Mouse (Mus musculus) G1E (cell line): ENCODE results near the gene Cpvl. TPM values are rescaled to one million over a fixed set of nuclear protein-coding genes. Genes with fewer than 3 reads are reported as not detected.

ENCODE experiments used
- ATAC-seq: 2 replicates; pipeline ENCODE4 v1.8.0; 2016; ENCODE audit warnings: mild to moderate bottlenecking; ENCODE audit not compliant: insufficient number of reproducible peaks, poor library complexity, low FRiP score, severe bottlenecking; ENCODE audit errors: extremely low read depth
- DNase-seq: peaks from one replicate; pipeline ENCODE4 v3.0.0; 2012; ENCODE audit warnings: low spot score
- H3K27me3 ChIP-seq: 2 replicates; pipeline ENCODE4 v1.6.1; 2012; ENCODE audit warnings: mild to moderate bottlenecking, low read length, inconsistent platforms; ENCODE audit not compliant: insufficient read depth
- H3K36me3 ChIP-seq: replicated peaks from 2 replicates; pipeline ENCODE3; 2012; ENCODE audit warnings: mild to moderate bottlenecking, inconsistent platforms
- H3K4me1 ChIP-seq: 2 replicates; pipeline ENCODE4 v1.6.1; 2012; ENCODE audit warnings: low read depth, low read length, inconsistent platforms, mixed read lengths; ENCODE audit not compliant: insufficient read depth
- H3K4me3 ChIP-seq: 2 replicates; pipeline ENCODE4 v1.5.1; 2012; ENCODE audit warnings: low read depth, mild to moderate bottlenecking, inconsistent platforms, low read length, moderate library complexity, mixed read lengths
- H3K9me3 ChIP-seq: replicated peaks from 2 replicates; pipeline ENCODE4 v1.6.1; 2012; ENCODE audit warnings: inconsistent platforms
- CTCF ChIP-seq: IDR thresholded peaks from 2 replicates; pipeline ENCODE4 v1.5.1; 2012; ENCODE audit warnings: low read depth, low read length, inconsistent platforms, mixed read lengths
- GATA1 ChIP-seq: IDR thresholded peaks from 2 replicates; pipeline ENCODE4 v1.6.1; 2012; ENCODE audit warnings: borderline replicate concordance, low read length, inconsistent platforms, mixed read lengths
- GATA2 ChIP-seq: IDR thresholded peaks from 2 replicates; pipeline ENCODE4 v1.6.1; 2012; ENCODE audit warnings: low read depth, low read length, inconsistent platforms, borderline replicate concordance
- POLR2AphosphoS5 ChIP-seq: IDR thresholded peaks from 2 replicates; pipeline ENCODE4 v1.6.1; 2012; ENCODE audit warnings: low read depth, low read length, inconsistent platforms; ENCODE audit not compliant: insufficient replicate concordance
- TAL1 ChIP-seq: conservative IDR thresholded peaks from 2 replicates; pipeline ENCODE4 v1.6.1; 2012; ENCODE audit warnings: low read depth, low read length, inconsistent platforms, mixed read lengths
- polyA plus RNA-seq: library from polyadenylated mRNA; stranded (reverse); fragments of >175 nt; gene quantifications from 2 replicates; pipeline ENCODE4 v1.2.3, GENCODE M21; 2012
- total RNA-seq, 2 experiments: library from RNA; stranded (forward) in 1 of 2; stranded (reverse) in 1 of 2; fragments of 200-1000 nt in 1 of 2; fragments of >200 nt in 1 of 2; fragmentation: Nextera tagmentation in 1 of 2; gene quantifications; 2 replicates each; pipeline ENCODE4 v1.2.3; 2014 to 2017

Gene Cpvl
- total and polyA plus RNA-seq, 3 experiments = not detected

GRCm38 (mm10) chr6:53912112-53912782 lies 66.2 kb downstream of the Cpvl start:
- no peaks in the 10 kb centered on the region for H3K36me3 ChIP-seq
- no peaks in the 10 kb centered on the region for H3K27me3 ChIP-seq
- TF ChIP-seq GATA2 (no peak), GATA1 (no peak), TAL1 (no peak), CTCF (no peak), POLR2AphosphoS5 (no peak)
- no peaks in the 10 kb centered on the region for H3K4me1 ChIP-seq
- H3K4me3 ChIP-seq = no peak overlapping the region
- no peak for DNase-seq
- peaks cover 43% of the 10 kb centered on the region for H3K9me3 ChIP-seq
- no peak for ATAC-seq

- H3K9me3 ChIP-seq = peaks cover 47% of the 10 kb centered on the region
- H3K27me3 ChIP-seq = no peaks in the 10 kb centered on the region
- H3K4me3 ChIP-seq = no peak overlapping the region
- H3K4me1 ChIP-seq = no peaks in the 10 kb centered on the region
- no peaks in the 10 kb centered on the region for H3K36me3 ChIP-seq
- DNase-seq (no peak), ATAC-seq (no peak)
- TF ChIP-seq GATA2 (no peak), TAL1 (no peak), CTCF (no peak), GATA1 (no peak), POLR2AphosphoS5 (no peak)
Observed at GRCm38 (mm10) chr6:53909986-53910385, 68.5 kb downstream of the Cpvl start.

GRCm38 (mm10) chr6:53909446-53909845 lies 69.0 kb downstream of the Cpvl start:
- ATAC-seq = no peak

GRCm38 (mm10) chr6:53906871-53907270 lies 71.6 kb downstream of the Cpvl start:
- ATAC-seq (no peak), DNase-seq (no peak)
- no peak for TF ChIP-seq GATA1
- TF ChIP-seq GATA2 = no peak
- TF ChIP-seq TAL1 = no peak
- no peak for TF ChIP-seq CTCF
- TF ChIP-seq POLR2AphosphoS5 = no peak
- Histone ChIP-seq H3K27me3 (no peaks in the 10 kb centered on the region), H3K9me3 (peaks cover 50% of the 10 kb centered on the region), H3K4me3 (no peak overlapping the region), H3K36me3 (no peaks in the 10 kb centered on the region), H3K4me1 (no peaks in the 10 kb centered on the region)

More at GRCm38 (mm10) chr6:53909446-53909845, 69.0 kb downstream of the Cpvl start:
- Histone ChIP-seq H3K36me3 (no peaks in the 10 kb centered on the region), H3K4me3 (no peak overlapping the region), H3K9me3 (peaks cover 48% of the 10 kb centered on the region), H3K27me3 (no peaks in the 10 kb centered on the region), H3K4me1 (no peaks in the 10 kb centered on the region)
- TF ChIP-seq TAL1 = no peak
- DNase-seq = no peak

- Histone ChIP-seq H3K4me1 (no peaks in the 10 kb centered on the region), H3K27me3 (no peaks in the 10 kb centered on the region), H3K36me3 (no peaks in the 10 kb centered on the region), H3K4me3 (no peak overlapping the region), H3K9me3 (peaks cover 49% of the 10 kb centered on the region)
- DNase-seq (no peak), ATAC-seq (no peak)
- no peak for TF ChIP-seq GATA2
- TF ChIP-seq CTCF = no peak
Observed at GRCm38 (mm10) chr6:53906051-53906462, 72.4 kb downstream of the Cpvl start.

GRCm38 (mm10) chr6:53905576-53905975 lies 72.9 kb downstream of the Cpvl start:
- ATAC-seq (no peak), DNase-seq (no peak)
- H3K9me3 ChIP-seq = peaks cover 48% of the 10 kb centered on the region
- no peaks in the 10 kb centered on the region for H3K27me3 ChIP-seq
- no peaks in the 10 kb centered on the region for H3K4me1 ChIP-seq
- H3K4me3 ChIP-seq = no peak overlapping the region
- no peaks in the 10 kb centered on the region for H3K36me3 ChIP-seq
- TF ChIP-seq GATA2 (no peak), GATA1 (no peak), TAL1 (no peak), POLR2AphosphoS5 (no peak), CTCF (no peak)
